Mouse (Mus musculus) MEL (cell line): ENCODE data around the gene Ddx27. TPM values are rescaled to one million over a fixed set of nuclear protein-coding genes. Genes with fewer than 3 reads are reported as not detected.

ENCODE experiments used
- DNase-seq: peaks from one replicate; pipeline ENCODE4 v3.0.0; 2011; ENCODE audit warnings: low read depth, low spot score
- H3K27ac ChIP-seq: 2 replicates; pipeline ENCODE4 v1.5.1; 2012; ENCODE audit warnings: low read depth, mild to moderate bottlenecking, control low read depth, low read length, moderate library complexity; ENCODE audit not compliant: control insufficient read depth
- H3K27me3 ChIP-seq, 2 experiments: fragments of 150-350 bp in 1 of 2; sonication (generic) in 1 of 2; 2 replicates each; pipeline ENCODE4 v1.6.1; 2012; ENCODE audit warnings: low read length in 2 of 2, mild to moderate bottlenecking in 2 of 2, improper control_type of control experiment in 1 of 2, moderate library complexity in 1 of 2; ENCODE audit not compliant: insufficient read depth in 2 of 2, control insufficient read depth in 1 of 2
- H3K36me3 ChIP-seq, 2 experiments: 2 replicates each; pipeline ENCODE4 v1.6.1; 2012 to 2014; ENCODE audit warnings: low read length in 2 of 2, improper control_type of control experiment in 1 of 2, inconsistent platforms in 1 of 2, mild to moderate bottlenecking in 1 of 2; ENCODE audit not compliant: insufficient read depth in 2 of 2, control insufficient read depth in 1 of 2
- H3K4me1 ChIP-seq, 2 experiments: fragments of 150-350 bp in 1 of 2; sonication (generic) in 1 of 2; 2 replicates each; pipeline ENCODE4 v1.6.1; 2012; ENCODE audit warnings: low read length in 2 of 2, improper control_type of control experiment in 1 of 2, mild to moderate bottlenecking in 1 of 2; ENCODE audit not compliant: insufficient read depth in 2 of 2, control insufficient read depth in 1 of 2
- H3K4me3 ChIP-seq, 2 experiments: fragments of 150-350 bp in 1 of 2; sonication (generic) in 1 of 2; 2 replicates each; pipeline ENCODE4 v1.5.1; 2012; ENCODE audit warnings: low read depth in 2 of 2, low read length in 2 of 2, mild to moderate bottlenecking in 2 of 2, moderate library complexity in 2 of 2, control low read depth in 1 of 2, improper control_type of control experiment in 1 of 2; ENCODE audit not compliant: control insufficient read depth in 1 of 2, insufficient read depth in 1 of 2
- H3K79me2 ChIP-seq: 2 replicates; pipeline ENCODE4 v1.6.1; 2012; ENCODE audit warnings: mild to moderate bottlenecking, low read length, moderate library complexity; ENCODE audit not compliant: control insufficient read depth, poor library complexity, insufficient read depth
- H3K9ac ChIP-seq: 2 replicates; pipeline ENCODE4 v1.6.1; 2012; ENCODE audit warnings: low read depth, mild to moderate bottlenecking, control low read depth, low read length, moderate library complexity; ENCODE audit not compliant: control insufficient read depth, poor library complexity, severe bottlenecking
- H3K9me3 ChIP-seq: fragments of 150-350 bp; sonication (generic); replicated peaks from 2 replicates; pipeline ENCODE4 v1.6.1; 2012; ENCODE audit warnings: mild to moderate bottlenecking, low read length, improper control_type of control experiment, moderate library complexity; ENCODE audit not compliant: insufficient read depth
- CHD1 ChIP-seq: IDR thresholded peaks from 2 replicates; pipeline ENCODE4 v1.6.1; 2012; ENCODE audit warnings: low read depth, mild to moderate bottlenecking, inconsistent platforms, low read length, improper control_type of control experiment
- CTCF ChIP-seq, 3 experiments: IDR thresholded peaks in 2 of 3; conservative IDR thresholded peaks in 1 of 3; 2 replicates each; pipeline ENCODE4 v1.5.1; 2011 to 2012; ENCODE audit warnings: low read length in 3 of 3, low read depth in 2 of 3, mild to moderate bottlenecking in 2 of 3, improper control_type of control experiment in 1 of 3, inconsistent platforms in 1 of 3, mixed read lengths in 1 of 3, moderate library complexity in 1 of 3; ENCODE audit not compliant: control insufficient read depth in 1 of 3, insufficient read depth in 1 of 3, poor library complexity in 1 of 3, severe bottlenecking in 1 of 3
- HCFC1 ChIP-seq: IDR thresholded peaks from 2 replicates; pipeline ENCODE4 v1.6.1; 2012; ENCODE audit warnings: low read depth, mild to moderate bottlenecking, inconsistent platforms, low read length, improper control_type of control experiment, moderate library complexity
- JUND ChIP-seq: IDR thresholded peaks from 2 replicates; pipeline ENCODE4 v1.6.1; 2011; ENCODE audit warnings: low read depth, mild to moderate bottlenecking, improper control_type of control experiment, low read length
- MAFK ChIP-seq: IDR thresholded peaks from 2 replicates; pipeline ENCODE4 v1.6.1; 2011; ENCODE audit warnings: low read depth, mild to moderate bottlenecking, low read length, improper control_type of control experiment, borderline replicate concordance
- MEF2A ChIP-seq: IDR thresholded peaks from 2 replicates; pipeline ENCODE4 v1.6.1; 2014; ENCODE audit warnings: low read depth, mild to moderate bottlenecking, inconsistent platforms, low read length, improper control_type of control experiment; ENCODE audit not compliant: poor library complexity, insufficient replicate concordance, severe bottlenecking; ENCODE audit errors: extremely low read depth
- MXI1 ChIP-seq: IDR thresholded peaks from 2 replicates; pipeline ENCODE4 v1.6.1; 2011; ENCODE audit warnings: mild to moderate bottlenecking, low read depth, low read length, improper control_type of control experiment
- MYB ChIP-seq: IDR thresholded peaks from 2 replicates; pipeline ENCODE4 v1.6.1; 2011; ENCODE audit warnings: mild to moderate bottlenecking, low read depth, low read length, improper control_type of control experiment
- NELFE ChIP-seq: IDR thresholded peaks from 2 replicates; pipeline ENCODE4 v1.6.1; 2011; ENCODE audit warnings: low read depth, low read length, improper control_type of control experiment
- NRF1 ChIP-seq: IDR thresholded peaks from 2 replicates; pipeline ENCODE4 v1.6.1; 2014; ENCODE audit warnings: low read depth, mild to moderate bottlenecking, inconsistent platforms, low read length, improper control_type of control experiment, moderate library complexity; ENCODE audit not compliant: poor library complexity, insufficient read depth, severe bottlenecking
- POLR2A ChIP-seq, 2 experiments: IDR thresholded peaks; 2 replicates each; pipeline ENCODE4 v1.6.1; 2011 to 2012; ENCODE audit warnings: low read length in 2 of 2, mild to moderate bottlenecking in 2 of 2, control low read depth in 1 of 2, improper control_type of control experiment in 1 of 2, low read depth in 1 of 2, moderate library complexity in 1 of 2; ENCODE audit not compliant: control insufficient read depth in 1 of 2, insufficient read depth in 1 of 2, poor library complexity in 1 of 2
- POLR2AphosphoS5 ChIP-seq: IDR thresholded peaks from 2 replicates; pipeline ENCODE4 v1.6.1; 2012; ENCODE audit warnings: low read depth, borderline replicate concordance, mild to moderate bottlenecking, inconsistent platforms, low read length, moderate library complexity, mixed read lengths
- TCF12 ChIP-seq: IDR thresholded peaks from 2 replicates; pipeline ENCODE4 v1.6.1; 2014; ENCODE audit warnings: low read depth, mild to moderate bottlenecking, inconsistent platforms, low read length, improper control_type of control experiment, moderate library complexity
- USF1 ChIP-seq: IDR thresholded peaks from 2 replicates; pipeline ENCODE4 v1.6.1; 2014; ENCODE audit warnings: low read depth, mild to moderate bottlenecking, inconsistent platforms, low read length, improper control_type of control experiment, moderate library complexity
- ZC3H11A ChIP-seq: IDR thresholded peaks from 2 replicates; pipeline ENCODE4 v1.6.1; 2012; ENCODE audit warnings: low read depth, mild to moderate bottlenecking, inconsistent platforms, low read length, improper control_type of control experiment
- ZKSCAN1 ChIP-seq: IDR thresholded peaks from 2 replicates; pipeline ENCODE4 v1.6.1; 2012; ENCODE audit warnings: low read depth, mild to moderate bottlenecking, inconsistent platforms, low read length, improper control_type of control experiment, moderate library complexity
- polyA plus RNA-seq, 2 experiments: library from polyadenylated mRNA; stranded (reverse) in 1 of 2; unstranded in 1 of 2; fragments of >175 nt in 1 of 2; fragments of >200 nt in 1 of 2; gene quantifications; 2 replicates each; pipeline versions ENCODE4 v1.2.1 to v1.2.4; 2012; ENCODE audit warnings: low replicate concordance in 2 of 2, low read depth in 1 of 2; ENCODE audit not compliant: insufficient read length in 2 of 2, insufficient read depth in 1 of 2, missing spikeins in 1 of 2
- total RNA-seq: library from RNA; depleted of rRNA; stranded (reverse); fragments of 300-350 nt; gene quantifications from 2 replicates; pipeline ENCODE4 v1.2.3, GENCODE M21; 2012

Gene Ddx27
- total and polyA plus RNA-seq, 3 experiments: 61.7 to 181 (median 143) TPM

- no peak for DNase-seq
- Histone ChIP-seq H3K4me1 (peaks cover 0 to 9% of the 10 kb centered on the region in 2 experiments; a peak in 2 of 4 replicates), H3K9me3 (no peaks in the 10 kb centered on the region), H3K79me2 (peaks cover 37% of the 10 kb centered on the region), H3K27me3 (no peaks in the 10 kb centered on the region), H3K27ac (no peak overlapping the region), H3K9ac (no peak overlapping the region), H3K4me3 (no peak overlapping the region), H3K36me3 (peaks cover 2 to 7% of the 10 kb centered on the region in 2 experiments; a peak in 3 of 4 replicates)
- TF ChIP-seq NRF1 (no peak), MEF2A (no peak), USF1 (no peak), CHD1 (no peak), HCFC1 (no peak), JUND (no peak), ZKSCAN1 (no peak), CTCF (IDR thresholded peaks at IDR 0.05 in 2 of 3, conservative IDR thresholded peaks at IDR 0.05 in 1 of 3; ENCODE audit: control insufficient read depth in 1 of 3, insufficient read depth in 1 of 3, low read depth in 2 of 3, low read length in 3 of 3, poor library complexity in 1 of 3, severe bottlenecking in 1 of 3) (no peak), MAFK (no peak)
- TF ChIP-seq, all 39 proteins: peak for 0
Measured at GRCm38 (mm10) chr2:166973153-166973552, 41.8 kb upstream of the Ddx27 start.

GRCm38 (mm10) chr2:166974177-166974872 lies 40.7 kb upstream of the Ddx27 start:
- no peaks in the 10 kb centered on the region for H3K27me3 ChIP-seq
- H3K9ac ChIP-seq: no peak overlapping the region
- H3K27ac ChIP-seq: no peak overlapping the region
- no peaks in the 10 kb centered on the region for H3K9me3 ChIP-seq
- H3K4me3 ChIP-seq: no peak overlapping the region
- H3K4me1 ChIP-seq: peaks cover 0 to 9% of the 10 kb centered on the region in 2 experiments; a peak in 2 of 4 replicates
- no peak for DNase-seq
- peaks cover 2 to 7% of the 10 kb centered on the region in 2 experiments; a peak in 3 of 4 replicates for H3K36me3 ChIP-seq
- TF ChIP-seq NELFE (no peak), JUND (no peak), MYB (no peak), POLR2AphosphoS5 (no peak), ZC3H11A (no peak), POLR2A (IDR thresholded peaks at IDR 0.05; ENCODE audit: control insufficient read depth in 1 of 2, insufficient read depth in 1 of 2, low read depth in 1 of 2, low read length in 2 of 2, poor library complexity in 1 of 2) (no peak), HCFC1 (no peak), MXI1 (no peak), TCF12 (no peak)
- peaks cover 41% of the 10 kb centered on the region for H3K79me2 ChIP-seq
